In the genomic region with DNA sequence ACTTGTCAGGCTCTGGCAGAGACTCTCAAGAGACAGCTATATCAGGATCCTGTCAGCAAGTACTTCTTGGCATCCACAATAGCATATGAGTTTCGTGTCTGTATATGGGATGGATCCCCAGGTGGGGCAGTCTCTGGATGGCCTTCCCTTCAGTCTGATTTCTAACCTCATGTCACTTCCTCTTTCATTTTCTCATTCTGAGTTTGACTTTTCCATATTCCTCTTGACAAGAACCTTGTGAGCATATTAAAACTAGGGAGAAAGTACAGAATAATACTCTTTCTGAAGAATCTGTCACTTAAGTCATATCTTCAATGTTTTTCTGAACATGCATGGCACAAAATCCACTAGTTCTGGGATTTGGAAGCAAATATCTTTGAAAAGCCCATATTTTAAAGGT, we compare ENCODE assay signal across 30 mouse cellular contexts.
"Had no signal": no experiment of that assay in that cellular context is flagged by ENCODE, and none has a peak within 500 bp of the region (broad histone marks: within the 10 kb centered on the region; RNA-seq: fewer than 3 reads in every experiment).

No protein-coding gene starts in this region.

- DNase-seq: heart, postnatal 10 days; heart, postnatal 14 days; heart, postnatal 36 days; heart, postnatal 4 days; kidney, adult 11 months; kidney, adult 18-20 months; kidney, adult 2 months; kidney, adult 8-10 months; kidney, adult 9 months; kidney, postnatal 10 days; kidney, postnatal 14 days; kidney, postnatal 25 days; kidney, postnatal 36 days; kidney, postnatal 4 days; layer of hippocampus, adult 9-11 months; layer of hippocampus, postnatal 36 days had no signal

- H3K27me3 ChIP-seq: heart, embryonic 12.5 days; heart, embryonic 13.5 days; heart, embryonic 15.5 days; hindbrain, embryonic 12.5 days; hindbrain, embryonic 13.5 days; hindbrain, embryonic 15.5 days; intestine, embryonic 15.5 days; kidney, embryonic 15.5 days had no signal

- H3K4me1 ChIP-seq: heart, embryonic 12.5 days; heart, embryonic 13.5 days; heart, embryonic 15.5 days; hindbrain, embryonic 10.5 days; hindbrain, embryonic 12.5 days; hindbrain, embryonic 13.5 days; hindbrain, embryonic 15.5 days; intestine, embryonic 15.5 days; kidney, embryonic 15.5 days had no signal

- H3K4me2 ChIP-seq: heart, embryonic 12.5 days; heart, embryonic 13.5 days; heart, embryonic 15.5 days; hindbrain, embryonic 12.5 days; hindbrain, embryonic 13.5 days; hindbrain, embryonic 14.5 days; hindbrain, embryonic 15.5 days; intestine, embryonic 15.5 days; kidney, embryonic 15.5 days had no signal

- H3K9me3 ChIP-seq: heart, embryonic 12.5 days; heart, embryonic 13.5 days; heart, embryonic 15.5 days; hindbrain, embryonic 10.5 days; hindbrain, embryonic 12.5 days; hindbrain, embryonic 13.5 days; hindbrain, embryonic 15.5 days; intestine, embryonic 15.5 days; kidney, embryonic 15.5 days had no signal

- H3K9ac ChIP-seq: heart, embryonic 12.5 days; heart, embryonic 13.5 days; heart, embryonic 15.5 days; hindbrain, embryonic 12.5 days; hindbrain, embryonic 13.5 days; hindbrain, embryonic 14.5 days; hindbrain, embryonic 15.5 days; intestine, embryonic 15.5 days; kidney, embryonic 15.5 days had no signal

- H3K27ac ChIP-seq: heart, embryonic 13.5 days; heart, embryonic 15.5 days; hindbrain, embryonic 10.5 days; hindbrain, embryonic 12.5 days; hindbrain, embryonic 13.5 days; hindbrain, embryonic 14.5 days; hindbrain, embryonic 15.5 days; hindbrain, postnatal 0 days; intestine, embryonic 15.5 days; kidney, embryonic 15.5 days; kidney, postnatal 0 days; layer of hippocampus, adult 2 months; left cerebral cortex, adult 2 months had no signal

- H3K4me3 ChIP-seq: heart, embryonic 12.5 days; heart, embryonic 13.5 days; heart, embryonic 15.5 days; hindbrain, embryonic 10.5 days; hindbrain, embryonic 12.5 days; hindbrain, embryonic 13.5 days; hindbrain, embryonic 15.5 days; intestine, embryonic 15.5 days; kidney, embryonic 15.5 days; layer of hippocampus, adult 2 months; left cerebral cortex, adult 2 months had no signal

- H3K36me3 ChIP-seq: heart, embryonic 12.5 days; heart, embryonic 13.5 days; heart, embryonic 15.5 days; hindbrain, embryonic 10.5 days; hindbrain, embryonic 12.5 days; hindbrain, embryonic 13.5 days; hindbrain, embryonic 15.5 days; intestine, embryonic 15.5 days; kidney, embryonic 15.5 days had no signal
